Mouse (Mus musculus) left cerebral cortex, adult 8-10 months (tissue): ENCODE measurements around the gene Nup210l. TPM values are rescaled to one million over a fixed set of nuclear protein-coding genes. Genes with fewer than 3 reads are reported as not detected.

Source experiments
- DNase-seq, 2 experiments: peaks; one replicate each; pipeline ENCODE4 v3.0.0; 2022; ENCODE audit warnings: low spot score in 2 of 2
- microRNA-seq, 2 experiments: library from miRNA; unstranded; fragments of <30 nt; microRNA quantifications; one replicate each; pipeline ENCODE4 v1.2.0; 2022
- total RNA-seq, 4 experiments: library from RNA; stranded (reverse); gene quantifications; 2 replicates each; pipeline ENCODE4 v1.2.4; 2022

Gene Nup210l
- total RNA-seq, 4 experiments from 2014 or later: 0.21 to 0.35 (median 0.32) TPM

- DNase-seq: no peak
These were observed 151.2 kb downstream of the Nup210l start for GRCm38 (mm10) chr3:90255194-90255565.

DNA sequence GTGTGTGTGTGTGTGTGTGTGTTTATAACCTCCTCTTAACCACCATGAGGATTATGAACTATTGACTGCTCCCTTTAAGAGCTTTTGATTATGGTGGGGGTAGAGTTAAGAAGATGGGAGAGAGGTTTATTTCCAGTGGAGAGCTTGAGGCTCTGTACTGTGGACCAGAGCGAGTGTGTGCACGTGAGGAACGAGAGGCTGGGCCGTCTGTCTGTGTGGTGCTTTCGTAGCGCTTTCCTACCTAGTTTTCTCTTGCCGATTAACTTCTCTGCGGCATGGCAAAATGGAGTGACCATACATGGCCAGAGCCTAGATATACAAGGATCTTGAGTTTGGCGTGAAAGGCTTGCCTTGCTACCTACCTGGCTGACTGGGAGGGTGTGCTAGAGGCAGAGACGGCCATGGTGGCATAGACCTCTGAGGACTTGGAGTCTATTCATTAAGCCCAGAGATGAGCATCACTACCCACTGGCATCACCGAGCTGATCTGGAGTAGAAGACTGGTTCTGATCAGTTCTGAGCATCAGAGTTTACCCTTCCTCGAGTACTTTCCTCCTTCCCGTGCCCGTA is 151.9 kb downstream of the Nup210l start:
- DNase-seq: no peak

DNA sequence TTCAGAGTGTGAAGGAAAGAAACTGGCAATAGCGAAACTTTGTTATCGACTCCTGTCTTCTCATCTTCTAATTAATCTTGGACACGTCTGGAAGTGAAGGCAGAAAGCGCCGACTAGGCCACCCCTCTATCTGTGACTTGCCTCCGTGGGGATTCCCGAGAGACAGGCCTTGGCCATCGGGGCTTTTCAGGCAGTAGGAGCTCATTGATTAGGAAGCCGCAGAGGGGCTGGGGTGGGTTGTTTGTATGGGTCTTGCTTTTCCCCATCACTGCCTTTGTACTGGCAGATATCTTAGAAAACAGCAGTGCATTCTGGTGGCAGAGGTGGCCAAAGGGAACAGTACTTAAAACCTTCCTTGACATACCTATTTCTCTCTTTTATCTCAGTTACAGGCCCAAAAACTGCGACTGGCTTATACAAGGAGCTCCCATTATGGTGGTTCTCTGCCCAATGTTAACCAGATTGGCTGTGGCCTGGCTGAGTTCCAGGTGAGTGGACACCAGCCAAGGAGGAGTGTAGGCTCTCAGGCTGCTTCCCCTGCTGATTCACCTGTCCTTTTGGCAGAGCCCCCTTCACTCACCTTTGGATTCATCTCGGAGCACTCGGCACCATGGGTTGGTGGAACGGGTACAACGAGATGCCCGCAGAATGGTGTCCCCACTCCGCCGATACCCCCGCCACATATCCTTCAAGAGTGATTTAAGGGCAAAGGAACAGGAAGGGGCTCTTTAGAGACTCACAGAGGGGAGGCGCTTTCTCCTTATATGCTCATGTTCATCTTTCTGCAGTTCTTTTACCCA is 153.0 kb downstream of the Nup210l start:
- DNase-seq: no peak

GRCm38 (mm10) chr3:90258521-90258920 is 154.6 kb downstream of the Nup210l start:
- DNase-seq: no peak

Small RNA genes lying within 50 kb of the gene (microRNA-seq; reads per million reads assigned to microRNA genes)
- 15.0 to 17.5 reads per million in 2 experiments for gene Mir190b

Other genes starting within 250 kb of the Nup210l start
- gene Il6ra, start 190.9 kb upstream of the Nup210l start, total RNA-seq: 1 to 10 TPM; 3.8 to 6.6 (median 5.3) TPM
- 100 to 1,000 TPM in 2 of 4 experiments, 10 to 100 TPM in 2; 96.1 to 111 (median 101) TPM for gene Atp8b2, start 140.6 kb upstream of the Nup210l start, total RNA-seq
- gene Hax1, start 105.4 kb upstream of the Nup210l start, total RNA-seq: 100 to 1,000 TPM in 1 of 4 experiments, 10 to 100 TPM in 3; 81.7 to 101 (median 87.0) TPM
- gene 4933434E20Rik, start 52.5 kb upstream of the Nup210l start, total RNA-seq: 100 to 1,000 TPM in 2 of 4 experiments, 10 to 100 TPM in 2; 96.0 to 104 (median 100) TPM
- gene Ubap2l, start 51.5 kb upstream of the Nup210l start, total RNA-seq: 100 to 1,000 TPM; 162 to 181 (median 175) TPM
- gene Tpm3, start 31.5 kb upstream of the Nup210l start, total RNA-seq: 100 to 1,000 TPM; 153 to 181 (median 166) TPM
- gene Rps27, start 109.5 kb downstream of the Nup210l start, total RNA-seq: 1,000 to 10,000 TPM; 1,002 to 1,118 (median 1,038) TPM
- 10 to 100 TPM in 1 of 4 experiments, 1 to 10 TPM in 3; 7.6 to 11.3 (median 8.5) TPM for gene Rab13, start 109.6 kb downstream of the Nup210l start, total RNA-seq
- gene Jtb, start 127.5 kb downstream of the Nup210l start, total RNA-seq: 10 to 100 TPM; 29.4 to 40.3 (median 33.6) TPM
- under 1 TPM; 0.25 to 0.72 (median 0.52) TPM for gene Creb3l4, start 139.4 kb downstream of the Nup210l start, total RNA-seq
- gene Slc39a1, start 144.0 kb downstream of the Nup210l start, total RNA-seq: 10 to 100 TPM; 43.0 to 52.8 (median 49.6) TPM
- 10 to 100 TPM; 33.0 to 41.6 (median 35.8) TPM for gene Crtc2, start 150.0 kb downstream of the Nup210l start, total RNA-seq
- 10 to 100 TPM; 35.2 to 38.6 (median 37.1) TPM for gene Dennd4b, start 161.1 kb downstream of the Nup210l start, total RNA-seq
- 10 to 100 TPM; 90.4 to 99.8 (median 96.4) TPM for gene Gatad2b, start 189.0 kb downstream of the Nup210l start, total RNA-seq